Mouse (Mus musculus) retina, adult 2 months (tissue): Measurements from ENCODE around the gene Etnk1.
"Not testable (repeated sequence)": the region's sequence is repeated elsewhere in the genome, so short reads cannot be mapped to it uniquely, and the experiment has no call there.

Source experiments
- DNase-seq: peaks from one replicate; pipeline ENCODE4 v3.0.0-alpha.2; 2012; ENCODE audit warnings: low read depth, low spot score

Etnk1 gene

DNA sequence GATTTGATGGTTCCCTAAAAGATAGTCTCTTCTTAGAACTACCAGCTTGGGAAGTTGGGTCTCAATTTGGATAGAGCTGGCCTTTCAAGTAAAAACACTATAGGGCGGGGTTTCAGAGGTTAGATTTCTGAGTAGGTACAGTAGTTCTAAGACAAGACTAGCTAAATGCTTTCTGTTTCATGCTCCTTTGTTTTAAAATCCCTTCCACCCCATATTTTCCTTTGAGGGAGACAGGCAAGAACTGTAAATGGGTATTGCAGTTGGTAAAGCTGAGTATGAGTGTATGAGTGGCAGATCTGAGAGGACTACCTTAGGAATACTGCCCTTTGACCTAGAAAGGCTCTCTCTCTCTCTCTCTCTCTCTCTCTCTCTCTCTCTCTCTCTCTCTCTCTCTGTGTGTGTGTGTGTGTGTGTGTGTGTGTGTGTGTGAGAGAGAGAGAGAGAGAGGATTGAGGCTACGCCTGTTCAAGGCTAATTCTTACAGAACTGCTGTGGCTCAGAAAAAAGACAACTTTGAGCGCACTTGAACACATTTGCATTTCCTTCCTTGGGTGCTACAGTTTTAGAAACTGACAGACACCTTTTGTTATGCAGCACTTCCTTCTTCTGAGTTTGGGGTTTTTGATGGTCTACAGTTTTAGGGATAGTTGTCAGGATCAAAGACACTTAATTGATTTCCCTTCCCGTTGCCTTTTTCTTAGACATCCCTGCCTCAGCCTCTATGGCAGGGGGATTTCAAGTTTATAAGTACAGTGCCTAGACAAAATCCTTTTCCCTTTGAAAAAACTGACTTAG lies 3.3 kb downstream of the Etnk1 start:
- DNase-seq = no peak

DNA sequence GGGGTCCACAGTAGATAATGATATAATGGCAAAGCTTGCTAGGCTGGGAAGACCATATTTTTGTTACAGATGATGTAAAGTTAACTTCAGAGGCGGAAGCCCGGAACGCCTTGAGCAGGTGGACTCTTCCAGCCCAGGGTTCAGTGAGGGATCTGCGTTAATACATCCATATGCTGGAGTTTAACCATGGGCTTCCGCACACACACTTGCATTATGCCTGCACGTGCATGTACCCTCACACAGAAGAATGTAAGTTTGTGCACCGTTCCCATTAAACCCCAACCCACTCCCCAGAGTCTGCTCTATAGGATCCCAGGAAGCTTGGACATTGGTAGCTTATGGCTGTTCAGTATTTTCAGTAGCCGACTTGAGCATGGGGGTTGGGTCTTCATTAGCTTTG lies 4.0 kb downstream of the Etnk1 start:
- DNase-seq = no peak

GRCm38 (mm10) chr6:143171781-143172465 lies 4.9 kb downstream of the Etnk1 start:
- no peak for DNase-seq

DNA sequence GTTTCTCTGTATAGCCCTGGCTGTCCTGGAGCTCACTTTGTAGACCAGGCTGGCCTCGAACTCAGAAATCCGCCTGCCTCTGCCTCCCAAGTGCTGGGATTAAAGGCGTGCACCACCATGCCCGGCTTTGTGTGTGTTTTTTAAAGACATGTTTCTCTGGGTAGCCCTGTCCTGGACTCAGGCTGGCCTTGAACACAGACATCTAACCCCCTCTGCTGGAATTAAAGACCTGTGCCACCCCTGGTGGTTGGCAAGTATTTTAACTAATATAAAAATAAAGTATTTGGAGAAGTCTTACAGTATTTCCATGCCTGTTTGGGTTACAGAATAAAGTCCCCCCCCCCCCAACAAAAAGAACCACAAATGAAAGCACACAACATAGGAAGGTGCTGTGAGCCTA lies 5.7 kb downstream of the Etnk1 start:
- not testable (repeated sequence) for DNase-seq

GRCm38 (mm10) chr6:143174226-143174625 lies 7.2 kb downstream of the Etnk1 start:
- no peak for DNase-seq

- no peak for DNase-seq
Measured at GRCm38 (mm10) chr6:143174906-143175656, 8.1 kb downstream of the Etnk1 start.

GRCm38 (mm10) chr6:143176076-143176475 lies 9.1 kb downstream of the Etnk1 start:
- no peak for DNase-seq

- no peak for DNase-seq
Measured at GRCm38 (mm10) chr6:143176591-143176990, 9.6 kb downstream of the Etnk1 start.

GRCm38 (mm10) chr6:143179181-143179580 lies 12.2 kb downstream of the Etnk1 start:
- DNase-seq = no peak

DNA sequence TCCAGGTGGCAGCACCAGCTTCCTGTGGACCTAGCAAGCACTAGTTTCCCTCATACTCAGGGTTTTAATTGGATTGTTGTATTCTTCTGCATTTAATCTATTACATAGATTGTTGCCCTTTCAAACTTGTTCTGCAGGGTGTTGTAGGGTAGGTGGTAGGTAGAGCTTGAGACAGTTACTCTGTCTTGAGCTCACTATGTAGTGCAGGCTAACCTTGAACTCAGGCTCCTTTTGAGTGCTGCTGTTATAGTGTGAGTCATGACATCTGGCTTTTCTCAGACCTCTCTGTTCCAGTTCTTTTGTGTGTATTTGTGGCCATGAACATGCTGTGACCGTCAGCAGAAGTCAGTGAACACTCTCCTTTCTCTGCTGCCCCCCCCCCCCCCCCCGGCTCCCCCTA lies 12.7 kb downstream of the Etnk1 start:
- DNase-seq = no peak

DNA sequence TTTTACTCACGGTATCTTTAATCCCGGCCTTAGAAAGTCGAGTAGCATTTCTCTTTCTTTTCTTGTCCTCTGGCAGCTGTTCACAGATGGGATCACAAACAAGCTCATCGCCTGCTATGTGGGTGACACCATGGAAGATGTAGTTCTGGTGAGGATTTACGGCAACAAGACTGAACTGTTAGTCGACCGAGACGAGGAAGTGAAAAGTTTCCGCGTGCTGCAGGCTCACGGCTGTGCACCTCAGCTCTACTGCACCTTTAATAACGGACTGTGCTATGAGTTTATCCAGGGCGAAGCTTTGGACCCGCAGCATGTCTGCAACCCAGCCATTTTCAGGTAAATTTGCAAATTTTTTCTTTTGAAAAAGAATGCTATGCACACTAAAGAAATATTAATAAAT lies 13.5 kb downstream of the Etnk1 start:
- DNase-seq = no peak

DNA sequence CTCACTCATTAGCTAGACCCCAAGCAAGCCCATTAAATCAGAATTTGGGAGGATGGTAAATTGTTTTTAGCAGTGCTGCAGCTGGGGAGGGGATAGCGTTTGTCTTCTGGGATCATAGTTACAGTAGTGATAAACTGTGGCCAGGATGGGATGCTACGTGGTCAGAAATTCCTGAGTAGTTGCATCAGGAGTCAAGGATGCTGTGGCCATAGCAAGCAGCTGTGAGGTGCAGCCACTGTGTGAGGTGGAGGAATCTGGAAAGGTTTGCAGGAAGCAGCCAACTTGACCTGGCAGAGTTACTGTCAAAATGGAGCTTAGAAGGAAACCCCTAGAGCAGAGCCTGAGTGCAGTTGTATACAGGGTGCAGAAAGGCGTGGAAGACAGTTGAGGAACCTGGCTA lies 17.1 kb downstream of the Etnk1 start:
- DNase-seq = no peak

DNA sequence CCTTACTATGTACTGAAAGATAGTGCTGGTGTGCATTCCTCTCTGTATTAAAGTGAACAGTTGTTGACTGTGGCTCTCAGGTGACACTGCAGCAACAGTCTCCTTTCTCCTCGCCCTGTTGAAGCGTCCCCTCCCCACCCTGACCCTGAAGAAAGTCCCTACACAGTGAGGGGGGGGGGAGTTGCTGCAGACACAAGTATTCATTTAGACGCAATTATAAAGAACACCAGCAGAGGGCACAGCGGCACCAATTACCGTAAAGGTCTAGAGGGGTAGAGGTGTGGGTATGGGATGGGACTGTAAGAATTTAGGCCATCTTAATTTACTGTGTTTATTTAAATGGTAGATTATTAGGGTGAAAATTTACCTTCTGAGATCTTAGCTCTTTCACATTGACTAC lies 17.7 kb downstream of the Etnk1 start:
- DNase-seq = no peak

DNA sequence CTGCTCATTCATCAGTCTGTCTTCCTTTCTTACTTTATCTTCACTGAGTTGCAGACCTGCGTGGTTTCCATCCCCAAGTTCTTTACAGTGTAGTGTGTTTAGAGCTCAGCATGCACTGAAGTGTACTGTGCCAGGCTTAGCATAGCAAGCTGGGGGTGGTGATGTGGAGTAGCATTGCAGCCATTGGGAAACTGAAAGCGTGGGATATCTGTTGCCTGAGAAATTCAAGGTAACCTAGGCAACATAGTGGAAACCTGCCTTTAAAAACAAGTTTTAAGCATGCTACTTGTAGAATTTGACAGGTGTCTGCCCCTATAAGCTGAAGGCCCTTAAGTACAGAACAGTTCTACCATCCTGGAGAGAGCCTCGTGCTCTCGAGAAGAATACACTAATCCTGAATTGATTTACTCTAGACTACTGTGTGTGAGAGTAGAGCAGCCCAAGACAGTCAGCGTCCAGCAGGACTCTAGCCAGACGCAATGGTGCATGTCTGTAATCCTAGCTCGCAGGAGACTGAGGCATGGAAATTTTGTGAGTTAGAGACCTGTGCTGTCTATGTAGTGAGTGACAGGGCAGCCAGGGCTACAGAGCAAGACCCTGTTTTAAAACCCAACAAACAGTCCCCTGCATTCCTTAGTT lies 23.9 kb downstream of the Etnk1 start:
- DNase-seq = no peak

- no peak for DNase-seq
Measured at GRCm38 (mm10) chr6:143191477-143192098, 24.6 kb downstream of the Etnk1 start.

DNA sequence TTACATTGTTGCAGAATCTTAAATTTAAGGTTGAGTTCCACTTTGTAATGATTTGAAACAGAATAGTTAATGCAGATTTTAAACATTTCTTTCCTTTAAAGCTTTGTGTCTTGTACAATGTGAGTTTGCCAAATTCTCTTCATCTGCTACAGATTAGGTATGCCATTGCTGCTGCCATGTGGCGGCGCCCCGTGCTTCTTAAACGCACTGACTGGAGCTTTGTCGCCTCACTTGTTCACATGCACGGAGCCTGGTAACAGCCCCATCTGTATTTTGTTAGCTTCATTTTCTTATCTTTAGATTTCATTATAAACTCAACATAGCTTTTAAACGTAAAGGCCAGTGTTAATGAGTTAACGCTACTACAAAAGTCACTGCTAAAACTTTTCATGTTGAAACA lies 25.7 kb downstream of the Etnk1 start:
- no peak for DNase-seq

GRCm38 (mm10) chr6:143193166-143193565 lies 26.1 kb downstream of the Etnk1 start:
- DNase-seq = no peak

GRCm38 (mm10) chr6:143193641-143194040 lies 26.6 kb downstream of the Etnk1 start:
- DNase-seq = no peak

DNA sequence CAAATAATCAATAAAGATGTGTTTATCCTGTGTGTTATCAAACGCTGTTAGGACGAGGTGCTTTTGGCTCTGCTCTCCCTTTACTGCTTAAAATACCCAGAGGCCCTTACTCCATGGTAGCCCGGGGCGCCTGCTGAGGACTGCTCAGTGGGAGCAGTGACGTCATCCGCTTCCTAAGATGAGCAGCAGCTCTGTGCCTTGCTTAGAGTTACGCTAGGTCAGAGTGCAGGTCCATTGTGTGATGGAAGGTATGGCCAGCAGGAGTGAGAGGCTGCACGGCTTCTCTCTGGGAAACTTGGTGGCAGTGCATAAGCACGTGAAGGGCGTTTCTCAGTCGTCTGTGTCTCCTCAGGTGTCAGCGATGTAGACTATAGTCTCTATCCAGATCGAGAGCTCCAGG lies 30.0 kb downstream of the Etnk1 start:
- DNase-seq = no peak

DNA sequence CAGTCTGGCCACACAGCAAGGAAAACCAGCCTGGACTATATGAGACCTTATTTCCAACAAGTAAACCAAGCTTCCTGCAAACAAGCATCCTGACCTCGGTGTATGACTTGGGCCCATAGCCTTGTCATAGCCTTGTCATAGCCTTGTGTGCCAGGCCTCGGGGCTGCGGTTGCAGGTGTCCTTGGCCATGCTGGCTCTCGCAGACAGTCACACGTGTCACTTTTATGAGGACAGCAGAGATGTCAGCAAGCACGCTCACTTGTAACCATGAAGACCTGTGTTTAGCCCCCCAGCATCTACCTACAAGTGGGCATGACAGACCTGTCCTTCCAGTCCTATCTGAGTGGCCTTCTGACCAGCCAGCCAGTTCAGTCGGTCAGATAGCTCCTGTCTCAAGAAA lies 31.4 kb downstream of the Etnk1 start:
- no peak for DNase-seq

DNA sequence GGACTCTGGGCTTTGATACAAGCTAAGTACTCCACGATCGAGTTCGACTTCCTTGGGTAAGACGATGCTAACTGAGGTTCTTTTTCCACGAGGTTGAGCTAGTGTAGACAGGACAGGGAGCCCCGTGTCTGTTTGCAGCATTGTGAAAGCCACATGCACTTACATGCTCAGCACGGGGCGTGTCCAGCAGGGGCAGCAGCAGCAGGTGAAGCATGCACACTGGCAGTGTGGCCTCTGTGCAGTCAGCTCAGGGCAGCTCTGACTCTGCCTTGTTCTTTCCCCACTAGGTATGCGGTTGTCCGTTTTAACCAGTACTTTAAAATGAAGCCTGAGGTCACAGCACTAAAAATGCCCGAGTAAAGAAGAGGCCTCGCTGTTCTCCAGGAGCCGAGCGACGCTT lies 36.1 kb downstream of the Etnk1 start:
- no peak for DNase-seq

DNA sequence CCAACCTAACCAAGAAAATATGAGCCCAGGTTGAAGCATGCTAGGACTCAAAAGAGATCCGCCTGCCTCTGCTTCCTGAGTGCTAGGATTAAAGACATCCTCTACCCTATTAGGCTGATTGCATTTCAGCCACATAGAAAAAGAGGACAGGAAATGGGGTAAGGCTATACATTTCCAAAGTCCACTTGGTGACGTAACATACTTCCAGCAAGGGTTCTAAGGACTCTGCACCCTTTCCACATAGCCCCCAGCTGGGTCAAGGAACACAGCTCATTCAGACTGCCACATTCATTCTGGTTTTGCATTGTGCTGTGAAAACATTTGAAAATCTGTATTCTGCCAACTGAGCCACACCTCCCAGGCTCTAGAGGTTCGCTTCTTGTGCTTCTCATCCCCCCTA lies 41.9 kb downstream of the Etnk1 start:
- DNase-seq = no peak
